Mouse (Mus musculus) midbrain, embryonic 10.5 days (tissue): Measurements from ENCODE around the gene Dnase1l1. TPM values are rescaled to one million over a fixed set of nuclear protein-coding genes. Genes with fewer than 3 reads are reported as not detected.

Experiments
- DNase-seq: peaks from one replicate; pipeline ENCODE4 v3.0.0-alpha.2; 2017; ENCODE audit warnings: low spot score
- H3K27ac ChIP-seq: fragments of 300-500 bp; sonication (generic); replicated peaks from 2 replicates; pipeline ENCODE4 v1.5.1; 2016; ENCODE audit warnings: mild to moderate bottlenecking
- H3K27me3 ChIP-seq: fragments of 300-500 bp; sonication (generic); 2 replicates; pipeline ENCODE4 v1.6.1; 2016; ENCODE audit warnings: low read depth, mild to moderate bottlenecking; ENCODE audit not compliant: poor library complexity, severe bottlenecking
- H3K36me3 ChIP-seq: fragments of 300-500 bp; sonication (generic); 2 replicates; pipeline ENCODE4 v1.6.1; 2016; ENCODE audit warnings: mild to moderate bottlenecking, moderate library complexity
- H3K4me1 ChIP-seq: fragments of 300-500 bp; sonication (generic); 2 replicates; pipeline ENCODE4 v1.6.1; 2016
- H3K4me3 ChIP-seq: fragments of 300-500 bp; sonication (generic); 2 replicates; pipeline ENCODE4 v1.5.1; 2016; ENCODE audit warnings: mild to moderate bottlenecking, moderate library complexity
- H3K9me3 ChIP-seq: fragments of 300-500 bp; sonication (generic); replicated peaks from 2 replicates; pipeline ENCODE4 v1.6.1; 2016; ENCODE audit warnings: mild to moderate bottlenecking
- WGBS: fragments of 180-500 bp; shearing (Covaris S2); methylation state at CpG from one replicate; pipeline ENCODE4 v1.1.7; 2016; 5-methylcytosine and 5-hydroxymethylcytosine counted together
- polyA plus RNA-seq: library from polyadenylated mRNA; unstranded; fragments of >200 nt; fragmentation: Nextera tagmentation; extraction: Ambion mirVana; gene quantifications from 2 replicates; pipeline ENCODE4 v1.2.1, GENCODE M21; 2016

Dnase1l1 gene
- polyA plus RNA-seq, 1 experiment from 2014 or later, result 4.1 TPM

DNA sequence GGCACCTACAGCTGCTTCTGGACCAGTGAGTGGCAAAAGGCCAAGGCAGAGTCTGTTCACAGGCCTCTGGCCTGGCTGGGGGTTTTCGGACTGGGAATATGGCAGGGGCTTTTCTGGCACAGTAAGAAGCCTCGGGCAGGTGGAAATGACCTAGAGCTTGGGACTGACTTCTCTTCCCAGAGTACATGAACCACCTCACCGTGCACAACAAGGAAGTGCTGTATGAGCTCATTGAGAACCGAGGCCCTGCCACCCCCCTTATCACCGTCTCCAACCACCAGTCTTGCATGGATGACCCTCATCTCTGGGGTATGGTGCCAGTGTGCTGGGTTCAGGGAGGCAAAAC lies 928 bp upstream of the Dnase1l1 start:
- Histone ChIP-seq H3K27ac (peak overlapping the region; percentile 84), H3K4me3 (peak overlapping the region; percentile 64), H3K36me3 (peaks cover 7% of the 10 kb centered on the region), H3K27me3 (no peaks in the 10 kb centered on the region), H3K9me3 (no peaks in the 10 kb centered on the region), H3K4me1 (peaks cover 20% of the 10 kb centered on the region)
- no peak for DNase-seq
- WGBS, result 44% methylated on average over 5 of the region's 5 CpGs

DNA sequence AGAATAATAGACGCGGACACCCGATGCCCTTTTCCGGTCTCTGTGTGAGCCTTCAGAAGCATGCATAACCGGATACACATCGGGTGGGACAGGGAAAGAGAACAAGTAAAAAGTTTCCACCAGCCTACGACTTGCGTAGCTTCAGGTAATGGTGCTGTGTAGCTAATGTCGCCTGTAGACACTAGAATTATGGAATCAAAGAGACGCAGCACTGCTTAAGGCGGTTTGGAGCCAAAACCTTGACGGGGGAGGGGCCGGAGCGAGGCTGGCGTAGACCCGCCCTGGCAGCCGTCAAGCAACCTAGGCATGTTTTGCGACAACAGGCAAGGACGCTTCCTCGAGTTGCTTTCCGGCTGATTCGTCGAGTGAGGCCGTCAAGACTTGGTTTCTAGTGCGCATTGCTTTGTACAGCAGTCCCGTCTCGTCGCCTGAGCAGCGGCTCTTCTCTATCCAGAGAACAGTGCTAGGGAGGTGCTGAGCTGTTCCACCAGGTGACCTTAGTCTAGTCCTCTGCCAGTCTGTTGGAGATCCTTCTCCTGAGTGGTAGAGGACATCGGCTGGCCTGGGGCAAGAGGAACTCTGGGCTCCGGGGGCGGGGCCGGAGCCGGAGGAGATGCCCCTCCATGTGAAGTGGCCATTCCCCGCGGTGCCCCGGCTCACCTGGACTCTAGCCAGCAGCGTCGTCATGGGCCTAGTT lies 406 bp upstream of the Dnase1l1 start:
- 27% methylated on average over 39 of the region's 39 CpGs for WGBS
- no peaks in the 10 kb centered on the region for H3K27me3 ChIP-seq
- H3K36me3 ChIP-seq, result 0 out of 2 replicates have a peak, but pooled peaks cover 3% of the 10 kb centered on the region
- DNase-seq, result peak; percentile 81
- H3K27ac ChIP-seq, result peak overlapping the region; percentile 84
- H3K4me3 ChIP-seq, result peak overlapping the region; percentile 64
- H3K9me3 ChIP-seq, result no peaks in the 10 kb centered on the region
- peaks cover 20% of the 10 kb centered on the region for H3K4me1 ChIP-seq

DNA sequence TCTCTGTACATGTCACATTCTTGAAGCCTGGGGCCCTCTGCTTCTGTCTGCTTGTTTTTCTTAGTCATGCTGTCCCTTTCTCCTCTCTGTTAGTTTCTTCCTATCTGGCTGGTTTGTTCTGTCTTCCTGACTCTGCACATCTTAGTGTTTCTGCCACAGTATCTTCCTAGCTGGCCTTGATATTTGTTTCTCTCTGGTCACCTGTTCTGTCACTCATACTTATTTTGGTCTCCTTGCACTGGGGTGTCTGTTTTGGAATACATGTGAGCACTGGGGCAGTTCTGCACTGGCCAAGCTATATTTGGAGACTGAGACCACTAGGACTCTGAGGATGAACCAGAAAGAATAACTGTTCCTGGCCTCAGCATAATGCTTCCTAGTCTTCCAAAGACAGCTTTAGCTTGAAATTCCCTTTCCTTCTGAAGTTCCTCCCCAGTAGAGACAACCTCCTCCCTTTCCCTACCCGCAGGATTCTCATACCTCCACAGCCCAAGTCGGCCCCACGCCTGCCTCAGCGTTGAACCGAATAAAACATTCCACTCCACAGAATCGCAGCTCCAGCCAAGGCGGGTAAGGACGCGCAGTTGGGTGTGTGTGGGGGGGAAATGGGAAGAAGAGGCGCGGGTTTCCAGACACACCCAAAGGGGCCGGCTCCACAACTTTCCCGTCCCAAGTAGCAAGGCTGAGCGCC lies 951 bp downstream of the Dnase1l1 start:
- H3K4me3 ChIP-seq, result peak overlapping the region; percentile 64
- no peak for DNase-seq
- peaks cover 20% of the 10 kb centered on the region for H3K4me1 ChIP-seq
- H3K27me3 ChIP-seq, result no peaks in the 10 kb centered on the region
- WGBS, result 16% methylated on average over 14 of the region's 14 CpGs
- H3K9me3 ChIP-seq, result no peaks in the 10 kb centered on the region
- peak overlapping the region; percentile 84 for H3K27ac ChIP-seq
- H3K36me3 ChIP-seq, result 0 out of 2 replicates have a peak, but pooled peaks cover 1% of the 10 kb centered on the region

DNA sequence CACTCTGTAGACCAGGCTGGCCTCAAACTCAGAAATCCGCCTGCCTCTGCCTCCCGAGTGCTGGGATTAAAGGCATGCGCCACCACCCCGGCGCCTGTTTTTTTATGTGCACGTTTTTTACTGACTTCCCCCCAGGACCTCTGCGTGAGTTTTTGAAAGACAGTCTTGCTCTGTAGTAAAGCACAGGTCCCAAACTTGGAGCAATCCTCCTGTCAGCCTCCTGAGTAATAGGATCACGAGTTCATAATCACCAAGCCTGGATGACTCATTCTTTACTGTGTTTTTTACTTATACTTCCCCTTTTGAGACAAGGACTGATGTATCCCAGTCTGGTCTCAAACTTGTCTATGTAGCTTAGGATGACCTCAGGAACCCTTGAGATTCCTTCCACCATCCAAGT lies 4.2 kb downstream of the Dnase1l1 start:
- DNase-seq, result no peak
- Histone ChIP-seq H3K27me3 (no peaks in the 10 kb centered on the region), H3K36me3 (peaks cover 2% of the 10 kb centered on the region), H3K4me3 (no peak overlapping the region), H3K27ac (no peak overlapping the region), H3K9me3 (no peaks in the 10 kb centered on the region), H3K4me1 (peaks cover 10% of the 10 kb centered on the region)
- 71% methylated on average over 8 of the region's 8 CpGs for WGBS

DNA sequence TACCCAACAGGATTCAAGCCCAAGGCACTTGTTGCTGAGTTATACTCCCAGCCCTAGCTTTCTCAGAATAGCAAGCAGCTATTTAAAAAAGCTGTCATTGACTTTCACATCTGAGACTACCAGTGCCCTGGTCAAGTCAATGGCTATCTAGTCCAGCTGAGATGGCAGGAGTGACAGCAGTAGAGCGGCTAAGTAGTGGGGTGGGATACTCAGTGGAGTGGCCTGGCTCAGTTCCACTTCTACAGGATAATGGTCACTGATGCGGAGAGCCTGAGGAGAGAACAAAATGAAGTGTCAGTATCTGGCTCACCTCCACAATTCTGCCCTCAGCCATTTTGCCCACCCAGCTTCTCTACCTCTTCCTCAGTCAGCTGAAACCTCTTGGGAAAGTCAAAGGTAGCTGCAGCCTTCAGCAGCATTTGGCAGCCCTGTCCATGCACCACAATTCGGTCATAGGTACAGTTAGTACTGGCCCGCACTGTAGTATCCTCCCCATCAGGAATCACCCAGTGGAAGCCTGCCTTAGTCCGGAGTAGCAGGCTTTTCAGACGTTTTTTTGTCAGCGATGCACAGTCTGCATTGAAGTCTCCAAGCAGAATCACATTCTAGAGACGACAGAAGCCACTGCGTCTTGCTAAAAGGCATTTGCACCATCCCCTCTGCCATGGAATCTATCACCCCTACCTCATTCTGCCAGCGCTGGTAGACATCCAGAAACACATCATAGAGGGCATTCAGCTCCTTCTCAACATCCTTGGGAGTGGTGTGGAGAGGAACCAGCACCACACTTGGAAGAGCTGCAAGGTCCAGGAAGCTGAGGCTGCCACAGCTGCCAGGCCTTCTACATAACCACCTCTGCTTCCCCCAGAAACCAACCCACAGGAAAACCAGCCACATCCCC lies 8.5 kb downstream of the Dnase1l1 start:
- Histone ChIP-seq H3K9me3 (no peaks in the 10 kb centered on the region), H3K4me3 (no peak overlapping the region), H3K27me3 (no peaks in the 10 kb centered on the region), H3K27ac (no peak overlapping the region), H3K36me3 (peaks cover 12% of the 10 kb centered on the region), H3K4me1 (peaks cover 8% of the 10 kb centered on the region; the same call in 1 of the 2 replicates)
- peak; percentile 15 for DNase-seq
- WGBS, result 31% methylated on average over 10 of the region's 10 CpGs

DNA sequence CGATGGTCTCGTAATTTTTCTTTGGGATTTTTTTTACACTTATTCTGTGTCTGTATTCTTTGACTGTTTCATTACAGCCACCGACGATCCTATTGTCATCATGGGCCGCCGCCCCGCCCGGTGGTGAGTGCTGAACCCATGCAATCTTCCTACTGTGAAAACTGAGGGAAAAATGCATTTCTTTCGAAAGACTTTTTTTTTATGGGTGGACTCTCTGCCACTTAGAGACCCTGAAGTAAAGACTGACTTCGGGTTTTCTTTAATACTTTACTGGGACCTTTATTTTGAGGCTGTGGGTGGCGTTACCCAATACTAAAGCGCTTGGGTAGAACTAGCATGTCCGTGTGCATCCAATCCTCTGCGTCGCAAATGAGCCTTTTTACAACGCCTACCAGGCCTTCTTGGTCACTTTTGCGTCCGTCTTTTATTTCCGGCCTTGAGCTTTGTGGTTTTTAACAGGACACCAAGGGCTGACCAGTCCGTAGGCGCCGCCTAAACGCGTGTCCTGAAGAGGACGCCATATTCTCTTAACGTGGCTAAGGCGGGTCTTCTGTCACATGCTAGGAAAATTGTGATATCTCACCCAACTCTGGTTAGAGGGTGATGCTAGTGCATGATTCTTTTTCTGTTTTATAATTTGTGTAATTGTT lies 11.1 kb downstream of the Dnase1l1 start:
- WGBS, result 16% methylated on average over 27 of the region's 27 CpGs
- peak overlapping the region; percentile 95 for H3K27ac ChIP-seq
- H3K9me3 ChIP-seq, result no peaks in the 10 kb centered on the region
- DNase-seq, result peak; percentile 31
- no peaks in the 10 kb centered on the region for H3K27me3 ChIP-seq
- peaks cover 12% of the 10 kb centered on the region for H3K36me3 ChIP-seq
- peak overlapping the region; percentile 66 for H3K4me3 ChIP-seq
- H3K4me1 ChIP-seq, result peaks cover 8% of the 10 kb centered on the region; the same call in 1 of the 2 replicates

DNA sequence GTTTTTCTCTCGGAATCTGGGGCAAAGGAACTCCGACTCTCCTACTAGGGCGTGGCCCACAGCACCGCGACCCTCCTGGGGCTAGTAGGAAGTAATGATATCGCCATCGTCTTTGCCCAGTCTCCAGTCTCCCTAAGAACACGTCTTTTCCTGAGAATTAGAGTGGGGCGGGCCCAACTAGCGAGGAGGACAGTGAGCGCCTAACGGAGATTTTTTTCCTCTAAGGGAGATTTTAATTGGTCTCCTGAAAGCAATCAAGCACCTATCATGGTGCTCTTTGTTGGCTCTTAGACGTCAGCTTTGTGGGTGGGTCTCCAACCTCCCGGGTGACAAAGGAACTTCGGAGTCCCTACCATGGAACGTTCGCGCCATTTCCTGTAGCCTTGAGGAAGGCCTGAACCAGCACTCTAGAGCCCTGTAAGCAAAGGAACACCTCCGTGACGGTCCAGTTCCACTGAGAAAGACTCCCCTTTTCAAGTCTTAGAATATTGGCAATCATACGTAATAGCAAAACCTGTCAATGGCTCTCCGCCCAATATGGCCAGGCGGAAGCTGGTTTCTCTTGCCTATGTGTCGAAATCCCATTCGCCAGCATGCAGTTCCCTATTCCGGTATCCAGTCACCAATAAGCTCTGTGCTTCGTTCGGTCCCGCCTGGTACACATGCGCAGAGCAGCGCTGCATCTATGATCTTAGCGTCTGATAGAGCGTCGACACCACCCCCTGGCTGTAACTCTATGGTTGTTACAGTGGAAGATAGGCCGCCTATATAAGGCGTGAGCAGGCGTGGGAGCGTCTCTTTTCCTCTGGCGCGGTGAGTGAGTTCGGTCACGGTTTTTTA lies 11.9 kb downstream of the Dnase1l1 start, which contains the start of gene Rpl10:
Rpl10 (plus strand) TSS at position 751 of the 840 bp plus-strand sequence.
- Histone ChIP-seq H3K9me3 (no peaks in the 10 kb centered on the region), H3K27me3 (no peaks in the 10 kb centered on the region), H3K27ac (peak within 1 kb of the TSS; percentile 95), H3K4me3 (peak within 1 kb of the TSS; percentile 66), H3K4me1 (peaks cover 8% of the 10 kb centered on the region; the same call in 1 of the 2 replicates), H3K36me3 (peaks cover 12% of the 10 kb centered on the region)
- peak; percentile 89 for DNase-seq
- WGBS, result 18% methylated on average over 42 of the region's 42 CpGs

DNA sequence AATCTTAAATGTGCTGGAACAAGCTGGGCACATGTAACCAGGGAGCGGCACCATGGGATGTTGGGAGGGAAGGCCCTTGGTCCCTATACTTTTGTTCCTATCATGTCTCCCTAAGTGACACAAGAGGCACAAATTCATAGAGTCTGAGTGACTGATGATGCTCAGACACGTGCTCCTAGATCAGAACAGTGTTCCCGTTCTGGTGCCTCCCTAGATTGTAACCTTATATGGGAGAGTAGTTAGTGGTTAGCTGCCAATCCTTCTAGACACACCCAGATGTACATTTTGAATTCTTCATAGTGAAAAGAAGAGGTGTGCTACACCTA lies 12.4 kb downstream of the Dnase1l1 start:
- H3K9me3 ChIP-seq, result no peaks in the 10 kb centered on the region
- no peaks in the 10 kb centered on the region for H3K27me3 ChIP-seq
- H3K4me3 ChIP-seq, result peak overlapping the region; percentile 66
- H3K36me3 ChIP-seq, result peaks cover 12% of the 10 kb centered on the region
- peak; percentile 20 for DNase-seq
- 32% methylated on average over 3 of the region's 3 CpGs for WGBS
- H3K27ac ChIP-seq, result peak overlapping the region; percentile 95
- peaks cover 8% of the 10 kb centered on the region; the same call in 1 of the 2 replicates for H3K4me1 ChIP-seq

DNA sequence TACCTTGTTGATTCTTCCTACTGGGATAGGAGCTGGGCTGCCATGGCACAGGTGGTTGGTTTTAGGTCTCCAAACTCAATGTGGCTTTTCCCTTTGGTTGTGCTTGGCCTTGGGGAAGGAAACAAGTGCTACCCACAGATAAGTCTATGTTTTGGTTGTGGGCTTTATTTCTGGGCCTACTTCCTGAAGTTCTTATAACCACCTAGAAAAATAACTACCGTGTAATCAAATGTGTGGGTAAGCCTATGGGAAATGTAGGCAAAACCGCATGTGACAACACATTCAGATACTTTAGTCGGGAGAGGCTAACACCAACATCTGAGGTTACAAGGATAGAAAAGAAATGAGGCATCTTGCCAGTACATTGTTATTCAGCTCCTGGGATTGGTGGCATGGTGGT lies 24.4 kb downstream of the Dnase1l1 start:
- Histone ChIP-seq H3K36me3 (peaks cover 30% of the 10 kb centered on the region), H3K4me3 (no peak overlapping the region), H3K4me1 (peaks cover 7% of the 10 kb centered on the region), H3K9me3 (no peaks in the 10 kb centered on the region; the same call in 1 of the 2 replicates), H3K27ac (no peak overlapping the region), H3K27me3 (no peaks in the 10 kb centered on the region)
- no peak for DNase-seq
- 94% methylated on average over 3 of the region's 3 CpGs for WGBS

DNA sequence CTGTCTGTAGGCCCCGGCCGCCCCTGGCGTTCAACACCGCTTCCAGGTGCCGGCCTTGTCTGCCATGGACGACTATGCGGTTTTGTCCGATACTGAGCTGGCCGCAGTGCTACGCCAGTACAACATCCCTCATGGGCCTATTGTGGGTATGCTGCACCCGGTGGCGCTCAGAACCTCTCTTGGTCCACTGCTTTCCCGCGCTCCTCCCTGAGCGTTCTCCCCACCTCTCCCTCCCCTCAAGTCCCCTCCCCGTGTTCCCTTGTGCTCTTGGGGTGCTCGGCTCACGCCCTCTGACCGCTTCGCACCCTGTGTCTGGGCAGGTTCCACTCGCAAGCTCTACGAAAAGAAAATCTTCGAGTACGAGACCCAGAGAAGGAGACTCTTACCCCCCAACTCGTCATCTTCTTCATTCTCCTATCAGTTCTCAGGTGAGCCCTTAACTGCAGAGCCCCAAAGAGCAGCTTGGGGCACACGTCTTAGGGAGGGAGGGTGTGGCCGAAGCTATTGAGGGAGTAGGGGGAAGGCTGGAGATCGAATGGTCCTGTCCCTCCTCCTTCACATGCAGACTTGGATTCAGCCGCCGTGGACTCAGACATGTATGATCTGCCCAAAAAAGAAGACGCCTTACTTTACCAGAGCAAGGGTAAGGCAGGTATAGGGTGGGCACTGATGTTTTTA lies 27.1 kb downstream of the Dnase1l1 start:
- peaks cover 7% of the 10 kb centered on the region for H3K4me1 ChIP-seq
- H3K4me3 ChIP-seq, result peak overlapping the region; percentile 70
- H3K36me3 ChIP-seq, result peaks cover 27% of the 10 kb centered on the region
- H3K27ac ChIP-seq, result peak overlapping the region; percentile 91
- no peak for DNase-seq
- no peaks in the 10 kb centered on the region; the same call in 1 of the 2 replicates for H3K9me3 ChIP-seq
- 20% methylated on average over 31 of the region's 31 CpGs for WGBS
- H3K27me3 ChIP-seq, result no peaks in the 10 kb centered on the region
